Comparison of ENCODE assay signal across 32 mouse cellular contexts in the genomic region with DNA sequence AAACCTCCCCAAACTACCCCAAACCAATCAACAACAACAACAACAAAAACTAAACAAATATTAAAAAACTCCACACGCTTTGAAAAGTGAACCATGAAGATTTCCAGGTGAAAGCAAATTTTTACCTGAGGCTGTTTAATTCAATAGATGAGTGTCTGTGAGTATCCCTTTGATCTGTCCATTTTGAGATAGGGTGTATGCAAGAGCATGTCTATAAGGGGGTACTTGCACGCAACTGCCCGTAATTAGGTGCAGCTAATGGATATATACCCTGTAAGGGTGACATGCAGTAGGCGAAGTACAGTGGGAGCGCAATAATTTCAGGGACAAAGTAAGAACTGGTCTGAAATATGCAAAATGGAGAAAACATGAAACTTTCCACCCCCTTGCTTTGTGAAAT.
"Had no signal": no experiment of that assay in that cellular context is flagged by ENCODE, and none has a peak within 500 bp of the region (broad histone marks: within the 10 kb centered on the region; RNA-seq: fewer than 3 reads in every experiment).

No protein-coding gene starts in this region.

- H3K27ac ChIP-seq: limb, embryonic 10.5 days; limb, embryonic 12.5 days; limb, embryonic 13.5 days; limb, embryonic 15.5 days; liver, embryonic 12.5 days; liver, embryonic 13.5 days; liver, embryonic 14.5 days; liver, embryonic 15.5 days; lung, embryonic 15.5 days; macrophage; midbrain, embryonic 10.5 days; midbrain, embryonic 12.5 days; midbrain, embryonic 13.5 days; midbrain, embryonic 15.5 days; neural tube, embryonic 12.5 days had no signal

- H3K36me3 ChIP-seq: limb, embryonic 10.5 days; limb, embryonic 12.5 days; limb, embryonic 13.5 days; limb, embryonic 15.5 days; liver, embryonic 12.5 days; liver, embryonic 13.5 days; liver, embryonic 15.5 days; lung, embryonic 15.5 days; midbrain, embryonic 10.5 days; midbrain, embryonic 12.5 days; midbrain, embryonic 13.5 days; midbrain, embryonic 15.5 days; neural tube, embryonic 12.5 days had no signal

- ATAC-seq: liver, embryonic 12.5 days; liver, postnatal 0 days; lung, postnatal 0 days; midbrain, embryonic 13.5 days; midbrain, embryonic 15.5 days; midbrain, embryonic 16.5 days had no signal

- H3K9me3 ChIP-seq: limb, embryonic 10.5 days; limb, embryonic 12.5 days; limb, embryonic 13.5 days; limb, embryonic 15.5 days; liver, embryonic 12.5 days; liver, embryonic 15.5 days; lung, embryonic 15.5 days; midbrain, embryonic 10.5 days; midbrain, embryonic 12.5 days; midbrain, embryonic 13.5 days; midbrain, embryonic 15.5 days; neural tube, embryonic 12.5 days had no signal

- H3K4me1 ChIP-seq: limb, embryonic 10.5 days; limb, embryonic 12.5 days; limb, embryonic 13.5 days; limb, embryonic 15.5 days; liver, embryonic 12.5 days; liver, embryonic 13.5 days; liver, embryonic 15.5 days; lung, embryonic 15.5 days; megakaryocyte, embryonic 14.5 days; midbrain, embryonic 10.5 days; midbrain, embryonic 12.5 days; midbrain, embryonic 13.5 days; midbrain, embryonic 15.5 days; neural tube, embryonic 12.5 days had no signal

- H3K27me3 ChIP-seq: limb, embryonic 12.5 days; limb, embryonic 13.5 days; limb, embryonic 15.5 days; liver, embryonic 12.5 days; liver, embryonic 13.5 days; liver, embryonic 15.5 days; lung, embryonic 15.5 days; megakaryocyte, embryonic 14.5 days; midbrain, embryonic 12.5 days; midbrain, embryonic 13.5 days; midbrain, embryonic 15.5 days; neural tube, embryonic 12.5 days had no signal

- H3K4me2 ChIP-seq: limb, embryonic 12.5 days; limb, embryonic 13.5 days; limb, embryonic 15.5 days; liver, embryonic 11.5 days; liver, embryonic 12.5 days; liver, embryonic 13.5 days; liver, embryonic 15.5 days; lung, embryonic 14.5 days; lung, embryonic 15.5 days; midbrain, embryonic 11.5 days; midbrain, embryonic 12.5 days; midbrain, embryonic 13.5 days; midbrain, embryonic 15.5 days; neural tube, embryonic 12.5 days had no signal

- H3K9ac ChIP-seq: limb, embryonic 12.5 days; limb, embryonic 13.5 days; limb, embryonic 15.5 days; liver, embryonic 12.5 days; liver, embryonic 13.5 days; liver, embryonic 14.5 days; liver, embryonic 15.5 days; liver, postnatal 0 days; lung, embryonic 14.5 days; lung, embryonic 15.5 days; midbrain, embryonic 12.5 days; midbrain, embryonic 13.5 days; midbrain, embryonic 15.5 days; neural tube, embryonic 12.5 days had no signal

- H3K4me3 ChIP-seq: limb, embryonic 10.5 days; limb, embryonic 12.5 days; limb, embryonic 13.5 days; limb, embryonic 15.5 days; liver, embryonic 12.5 days; liver, embryonic 13.5 days; liver, embryonic 15.5 days; lung, embryonic 15.5 days; megakaryocyte, embryonic 14.5 days; midbrain, embryonic 10.5 days; midbrain, embryonic 12.5 days; midbrain, embryonic 13.5 days; midbrain, embryonic 15.5 days; myocyte; neural tube, embryonic 12.5 days had no signal

- DNase-seq: left cerebral cortex, postnatal 4 days; liver; liver, embryonic 13.5 days; liver, postnatal 0 days; lung, adult 18-20 months; lung, adult 2 months; lung, embryonic 14.5 days; lung, postnatal 10 days; lung, postnatal 14 days; lung, postnatal 36 days; lung, postnatal 4 days; midbrain, embryonic 14.5 days had no signal
